Mouse (Mus musculus) embryonic facial prominence, embryonic 14.5 days (tissue): ENCODE data around the gene Olfr484. TPM values are rescaled to one million over a fixed set of nuclear protein-coding genes. Genes with fewer than 3 reads are reported as not detected.
"Not testable (repeated sequence)": the region's sequence is repeated elsewhere in the genome, so short reads cannot be mapped to it uniquely, and the experiment has no call there.

ENCODE experiments used
- ATAC-seq: fragments of 200-750 bp; cut with Nextera tagmentation; 2 replicates; pipeline ENCODE4 v1.8.0; 2017; ENCODE audit warnings: low read depth, moderate number of reproducible peaks, moderate TSS enrichment
- DNase-seq: peaks from one replicate; pipeline ENCODE4 v3.0.0-alpha.2; 2015; ENCODE audit warnings: low spot score
- H3K27ac ChIP-seq: fragments of 300-500 bp; sonication (generic); replicated peaks from 2 replicates; pipeline ENCODE4 v1.5.1; 2014; ENCODE audit warnings: low read depth, mild to moderate bottlenecking, low read length, moderate library complexity
- H3K27me3 ChIP-seq: fragments of 300-500 bp; sonication (generic); replicated peaks from 2 replicates; pipeline ENCODE4 v1.6.1; 2014; ENCODE audit warnings: low read length; ENCODE audit not compliant: control insufficient read depth, insufficient read depth
- H3K36me3 ChIP-seq: fragments of 300-500 bp; sonication (generic); 2 replicates; pipeline ENCODE4 v1.6.1; 2014; ENCODE audit warnings: low read length, mixed read lengths; ENCODE audit not compliant: control insufficient read depth, insufficient read depth
- H3K4me1 ChIP-seq: fragments of 300-500 bp; sonication (generic); 2 replicates; pipeline ENCODE4 v1.6.1; 2014; ENCODE audit warnings: antibody characterized with exemption, low read length; ENCODE audit not compliant: control insufficient read depth, insufficient read depth
- H3K4me2 ChIP-seq: fragments of 300-500 bp; sonication (generic); 2 replicates; pipeline ENCODE4 v1.6.1; 2014; ENCODE audit warnings: low read depth, mild to moderate bottlenecking, low read length, moderate library complexity, mixed read lengths
- H3K4me3 ChIP-seq: fragments of 300-500 bp; sonication (generic); 2 replicates; pipeline ENCODE4 v1.5.1; 2014; ENCODE audit warnings: low read depth, mild to moderate bottlenecking, low read length
- H3K9ac ChIP-seq: fragments of 300-500 bp; sonication (generic); 2 replicates; pipeline ENCODE4 v1.6.1; 2014; ENCODE audit warnings: low read depth, mild to moderate bottlenecking, low read length, moderate library complexity, mixed read lengths
- H3K9me3 ChIP-seq: fragments of 300-500 bp; sonication (generic); 2 replicates; pipeline ENCODE4 v1.6.1; 2016; ENCODE audit warnings: low read length; ENCODE audit not compliant: control insufficient read depth
- WGBS: fragments of 180-500 bp; shearing (Covaris S2); extraction: QIAGEN DNeasy Blood & Tissue Kit; methylation state at CpG from one replicate; pipeline ENCODE4 v1.1.7; 2014; 5-methylcytosine and 5-hydroxymethylcytosine counted together
- polyA plus RNA-seq: library from polyadenylated mRNA; unstranded; fragments of >200 nt; fragmentation: Nextera tagmentation; extraction: Ambion mirVana; gene quantifications from 2 replicates; pipeline ENCODE4 v1.2.1, GENCODE M21; 2014

Gene Olfr484
- not detected in 2 replicates for polyA plus RNA-seq

DNA sequence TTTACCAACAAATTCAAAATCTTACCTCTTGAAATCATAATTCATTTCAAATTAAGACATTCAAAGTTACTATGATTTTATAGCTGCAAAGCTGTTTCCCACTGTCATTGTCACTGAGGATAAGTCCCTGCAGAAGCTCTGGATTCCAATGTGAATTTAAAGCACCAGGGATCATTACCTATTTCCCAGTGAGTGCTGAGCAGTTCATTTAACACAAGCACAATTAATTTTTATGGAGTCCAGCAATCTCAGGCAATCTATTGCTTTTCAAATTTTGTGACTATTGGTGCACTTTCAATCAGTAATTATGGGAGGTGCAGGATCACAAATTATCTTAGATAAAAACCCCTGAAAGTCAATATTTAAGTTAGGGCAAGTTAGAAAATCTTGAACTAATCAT, at the start of gene Olfr484:
Gene Olfr484 (minus strand): TSS at position 101 of the 400 bp plus-strand sequence.
- no peak within 1 kb of the TSS for H3K4me2 ChIP-seq
- no peak for ATAC-seq

DNA sequence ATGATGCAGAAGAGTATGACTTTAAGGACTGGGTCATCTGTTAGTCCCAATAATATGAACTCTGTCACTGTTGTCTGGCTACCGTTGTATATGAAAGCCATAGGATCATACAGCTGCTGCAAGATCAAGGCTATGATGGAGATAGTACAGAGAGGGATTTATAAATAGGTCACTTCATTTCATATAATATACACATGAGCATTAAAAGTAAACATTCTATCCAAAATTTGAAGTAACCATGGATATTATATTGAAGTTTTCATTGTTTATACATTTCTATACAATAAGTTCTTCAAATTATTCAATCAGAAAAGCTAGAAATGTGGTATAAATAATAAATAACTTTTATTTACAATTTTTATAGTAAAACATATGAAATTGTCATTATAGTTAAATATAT, 45.4 kb upstream of the Olfr484 start, which contains the start of gene Olfr486:
Gene Olfr486 (minus strand): TSS at position 101 of the 400 bp plus-strand sequence.
- H3K27me3 ChIP-seq, H3K4me1 ChIP-seq, H3K9me3 ChIP-seq, H3K27ac ChIP-seq, DNase-seq, H3K4me2 ChIP-seq, H3K9ac ChIP-seq, H3K36me3 ChIP-seq, H3K4me3 ChIP-seq, ATAC-seq: not testable (repeated sequence)
- 88% methylated on average over 1 of the region's 1 CpGs for WGBS

More for the DNA sequence above, at the start of gene Olfr484:
- no peak for DNase-seq
- Histone ChIP-seq H3K27ac (no peak within 1 kb of the TSS), H3K4me3 (no peak within 1 kb of the TSS), H3K4me1 (no peaks in the 10 kb centered on the region), H3K9me3 (no peaks in the 10 kb centered on the region), H3K27me3 (no peaks in the 10 kb centered on the region), H3K36me3 (no peaks in the 10 kb centered on the region), H3K9ac (no peak within 1 kb of the TSS)

DNA sequence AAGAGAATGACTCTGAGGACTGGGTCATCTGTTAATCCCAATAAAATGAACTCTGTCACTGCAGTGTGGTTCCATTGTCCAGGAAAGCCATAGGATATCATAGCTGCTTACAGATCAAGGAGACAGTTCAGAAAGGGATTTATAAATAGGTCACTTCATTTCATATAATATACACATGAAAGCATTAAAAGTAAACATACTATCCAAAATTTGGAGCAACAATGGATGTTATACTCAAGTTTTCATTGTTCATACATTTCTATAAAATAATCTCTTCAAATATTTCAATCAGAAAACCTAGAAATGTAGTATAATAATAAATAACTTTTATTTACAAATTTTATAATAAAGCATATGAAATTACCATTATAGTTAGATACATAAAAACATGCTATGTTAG, 32.5 kb upstream of the Olfr484 start, which contains the start of gene Olfr485:
Gene Olfr485 (minus strand): TSS at position 101 of the 400 bp plus-strand sequence.
- DNase-seq: no peak

DNA sequence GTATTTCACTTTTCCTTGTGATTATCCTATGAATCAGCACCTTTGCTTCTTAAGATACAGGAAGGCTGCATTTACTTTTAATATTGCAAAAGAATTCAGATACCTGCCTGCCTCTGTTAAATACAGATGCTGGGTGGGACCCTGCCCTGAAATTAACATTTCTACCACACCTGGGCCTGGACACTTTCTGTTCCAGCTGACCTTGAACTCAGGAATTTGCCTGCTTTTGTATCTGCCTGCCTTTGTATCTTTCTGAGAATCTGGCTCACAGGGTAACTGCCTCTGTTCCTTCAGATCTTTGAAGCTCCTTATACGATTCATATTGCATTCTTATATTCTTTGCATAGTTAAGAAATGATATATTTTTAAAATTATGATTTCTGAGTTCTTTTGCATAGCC, 5.8 kb downstream of the Olfr484 start:
- DNase-seq (no peak), ATAC-seq (no peak)
- no peaks in the 10 kb centered on the region for H3K4me1 ChIP-seq
- no peak overlapping the region for H3K4me3 ChIP-seq
- H3K36me3 ChIP-seq: no peaks in the 10 kb centered on the region
- H3K27ac ChIP-seq: no peak overlapping the region
- H3K9ac ChIP-seq: no peak overlapping the region
- no peaks in the 10 kb centered on the region for H3K9me3 ChIP-seq
- 67% methylated on average over 1 of the region's 1 CpGs for WGBS
- no peaks in the 10 kb centered on the region for H3K27me3 ChIP-seq
- no peak overlapping the region for H3K4me2 ChIP-seq

More for the DNA sequence above, 32.5 kb upstream of the Olfr484 start, which contains the start of gene Olfr485:
- Histone ChIP-seq H3K4me3 (no peak within 1 kb of the TSS), H3K9ac (no peak within 1 kb of the TSS), H3K36me3 (no peaks in the 10 kb centered on the region), H3K27me3 (no peaks in the 10 kb centered on the region), H3K9me3 (no peaks in the 10 kb centered on the region), H3K27ac (no peak within 1 kb of the TSS), H3K4me2 (no peak within 1 kb of the TSS), H3K4me1 (no peaks in the 10 kb centered on the region)
- ATAC-seq: no peak

DNA sequence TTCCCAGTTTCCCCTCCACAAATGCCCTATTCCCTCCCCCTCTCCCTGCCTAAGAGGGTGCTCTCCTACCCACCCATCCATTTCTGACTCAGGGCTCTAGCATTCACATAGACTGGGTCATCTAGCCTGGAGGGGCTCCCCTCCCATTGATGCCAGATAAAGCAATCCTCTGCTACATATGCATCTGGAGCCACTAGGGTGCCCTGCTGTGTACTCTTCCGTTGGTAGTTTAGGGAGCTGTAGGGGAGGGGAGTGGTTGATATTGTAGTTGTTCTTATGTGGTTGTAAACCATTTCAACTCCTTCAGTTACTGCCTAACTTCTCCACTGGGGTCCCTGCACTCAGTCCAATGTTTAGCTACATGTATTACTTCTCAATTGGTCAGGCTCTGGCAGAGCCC, 6.6 kb downstream of the Olfr484 start:
- WGBS: 5% methylated on average over 1 of the region's 1 CpGs
- Histone ChIP-seq H3K36me3 (no peaks in the 10 kb centered on the region), H3K4me3 (no peak overlapping the region)

DNA sequence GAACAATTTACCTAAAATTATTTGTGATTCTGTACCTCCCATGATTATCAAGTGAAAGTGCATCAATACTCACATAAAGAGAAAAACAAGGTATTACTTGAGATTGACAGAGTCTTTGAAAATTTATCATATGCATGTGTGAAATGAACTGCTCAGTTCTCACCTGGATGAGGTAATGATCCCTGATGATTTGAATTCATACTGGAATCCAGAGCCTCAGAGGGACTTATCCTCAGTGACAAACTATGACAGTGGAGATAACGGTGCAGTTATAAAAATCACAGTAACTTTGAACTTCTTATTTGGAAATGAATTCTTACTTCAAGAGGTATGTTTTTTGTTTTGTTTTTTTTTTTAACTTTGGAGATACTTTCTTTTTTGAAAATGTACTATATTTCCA, 26.7 kb downstream of the Olfr484 start, which contains the start of gene Olfr483:
Gene Olfr483 (plus strand): TSS at position 301 of the 400 bp plus-strand sequence.
- no peaks in the 10 kb centered on the region for H3K36me3 ChIP-seq
- H3K9ac ChIP-seq: no peak within 1 kb of the TSS
- H3K9me3 ChIP-seq: no peaks in the 10 kb centered on the region
- H3K27ac ChIP-seq: no peak within 1 kb of the TSS
- no peak within 1 kb of the TSS for H3K4me2 ChIP-seq
- no peaks in the 10 kb centered on the region for H3K27me3 ChIP-seq
- DNase-seq (no peak), ATAC-seq (no peak)
- no peak within 1 kb of the TSS for H3K4me3 ChIP-seq
- H3K4me1 ChIP-seq: no peaks in the 10 kb centered on the region
- WGBS: 78% methylated on average over 1 of the region's 1 CpGs

More for the DNA sequence above, 6.6 kb downstream of the Olfr484 start:
- Histone ChIP-seq H3K4me2 (no peak overlapping the region), H3K9ac (no peak overlapping the region), H3K4me1 (no peaks in the 10 kb centered on the region), H3K27me3 (no peaks in the 10 kb centered on the region), H3K27ac (no peak overlapping the region), H3K9me3 (no peaks in the 10 kb centered on the region)
- DNase-seq (no peak), ATAC-seq (no peak)

DNA sequence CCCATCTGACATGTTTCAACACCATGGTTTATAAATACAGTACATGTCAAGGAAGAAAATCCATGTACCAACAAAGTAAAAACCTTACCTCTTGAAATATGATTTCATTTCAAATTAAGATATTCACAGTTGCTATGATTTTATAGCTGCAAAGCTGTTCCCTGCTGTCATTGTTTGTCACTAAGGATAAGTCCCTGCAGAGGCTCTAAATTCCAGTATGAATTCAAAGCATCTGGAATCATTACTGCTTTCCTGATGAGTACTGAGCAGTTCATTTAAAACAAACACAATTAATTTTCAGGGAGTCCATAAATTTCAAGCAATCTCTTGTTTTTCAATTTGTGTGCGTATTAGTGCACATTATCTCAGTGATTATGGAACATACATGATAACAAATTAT, 29.8 kb downstream of the Olfr484 start, which contains the start of gene Olfr482:
Gene Olfr482 (minus strand): TSS at position 101 of the 400 bp plus-strand sequence.
- whole genome bisulfite sequencing: 75% methylated on average over 1 of the region's 1 CpGs
- Histone ChIP-seq H3K4me2 (no peak within 1 kb of the TSS), H3K36me3 (no peaks in the 10 kb centered on the region), H3K27ac (no peak within 1 kb of the TSS), H3K9ac (no peak within 1 kb of the TSS), H3K27me3 (no peaks in the 10 kb centered on the region), H3K4me1 (no peaks in the 10 kb centered on the region), H3K4me3 (no peak within 1 kb of the TSS), H3K9me3 (no peaks in the 10 kb centered on the region)
- no peak for DNase-seq
- no peak for ATAC-seq

DNA sequence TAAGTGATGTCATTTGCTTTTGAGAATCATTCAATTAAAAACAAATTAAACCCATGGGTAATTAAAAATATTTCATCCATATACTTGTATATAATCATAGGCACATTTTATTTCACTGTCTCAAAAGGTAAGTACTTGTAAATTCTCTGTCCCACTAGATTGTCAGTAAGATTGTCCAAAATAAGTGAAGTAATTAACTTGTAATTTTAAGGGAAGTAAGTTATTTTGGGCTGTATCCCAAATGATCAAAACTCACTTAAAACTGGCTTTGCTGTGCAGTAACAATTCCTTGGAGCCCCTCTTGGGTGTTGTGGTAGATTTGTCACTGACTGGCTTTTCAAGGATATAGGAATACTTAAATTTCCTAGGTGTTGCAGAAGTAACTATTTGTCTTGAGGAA, 47.7 kb downstream of the Olfr484 start, which contains the start of gene Olfr481:
Gene Olfr481 (plus strand): TSS at position 301 of the 400 bp plus-strand sequence.
- no peaks in the 10 kb centered on the region for H3K27me3 ChIP-seq
- H3K4me1 ChIP-seq: no peaks in the 10 kb centered on the region
- ATAC-seq (no peak), DNase-seq (no peak)
- no peak within 1 kb of the TSS for H3K27ac ChIP-seq
- no peak within 1 kb of the TSS for H3K4me3 ChIP-seq
- no peak within 1 kb of the TSS for H3K9ac ChIP-seq
- no peaks in the 10 kb centered on the region for H3K36me3 ChIP-seq
- H3K9me3 ChIP-seq: no peaks in the 10 kb centered on the region
- no peak within 1 kb of the TSS for H3K4me2 ChIP-seq
